Mouse (Mus musculus) lung, adult 2 months (tissue): Measurements from ENCODE around the gene Wdr5b.

Experiments
- CTCF ChIP-seq: fragments of 200-500 bp; IDR thresholded peaks from 2 replicates; pipeline ENCODE4 v1.5.1; 2011; ENCODE audit warnings: mild to moderate bottlenecking, low read length, control low read depth; ENCODE audit not compliant: insufficient read depth
- POLR2A ChIP-seq: fragments of 200-500 bp; IDR thresholded peaks from 2 replicates; pipeline ENCODE4 v1.6.1; 2011; ENCODE audit warnings: low read depth, mild to moderate bottlenecking, control low read depth, low read length, borderline replicate concordance; ENCODE audit errors: extremely low read depth

DNA sequence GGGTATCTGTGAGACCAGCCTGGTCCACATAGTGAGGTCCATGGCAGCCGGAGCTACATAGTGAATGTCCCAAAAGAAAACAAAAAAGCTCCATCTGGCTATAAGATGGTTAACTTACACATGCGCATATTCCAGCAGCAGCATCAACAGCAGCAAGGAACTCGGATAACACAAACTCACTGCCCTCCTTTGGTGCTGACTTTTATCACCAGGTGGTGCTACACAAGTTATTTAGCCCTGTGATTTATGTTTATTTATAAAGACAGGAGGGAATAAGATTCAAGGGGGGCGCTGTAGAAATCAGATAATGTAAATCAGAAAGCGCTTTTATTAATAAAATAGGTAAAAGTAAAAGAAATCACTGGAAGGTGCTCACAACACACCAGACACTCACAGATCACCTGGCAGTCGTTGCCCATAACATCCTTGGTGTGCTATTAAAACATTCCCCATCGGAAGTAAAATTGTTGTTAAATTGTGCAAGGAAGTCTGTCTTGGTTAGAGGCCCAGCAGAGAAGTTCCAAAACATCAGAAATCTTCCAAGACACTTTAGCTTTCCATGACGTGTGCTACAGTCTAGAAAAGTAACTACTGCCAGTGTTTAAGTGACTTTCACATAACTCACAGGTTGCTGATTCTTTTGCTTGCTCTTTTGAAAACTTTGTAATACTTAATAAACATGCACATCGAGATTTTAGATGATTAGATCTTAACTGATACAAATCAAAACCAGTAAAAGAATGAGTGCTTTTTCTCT, 29.0 kb downstream of the Wdr5b start:
- TF ChIP-seq CTCF (no peak), POLR2A (no peak)
